Mouse (Mus musculus): Measurements from ENCODE around the gene 1810046K07Rik. TPM values are rescaled to one million over a fixed set of nuclear protein-coding genes. Genes with fewer than 3 reads are reported as not detected.

Gene 1810046K07Rik
- not detected in 2 replicates for polyA plus RNA-seq (2015; fragmentation: Nextera tagmentation; extraction: Ambion mirVana)

DNA sequence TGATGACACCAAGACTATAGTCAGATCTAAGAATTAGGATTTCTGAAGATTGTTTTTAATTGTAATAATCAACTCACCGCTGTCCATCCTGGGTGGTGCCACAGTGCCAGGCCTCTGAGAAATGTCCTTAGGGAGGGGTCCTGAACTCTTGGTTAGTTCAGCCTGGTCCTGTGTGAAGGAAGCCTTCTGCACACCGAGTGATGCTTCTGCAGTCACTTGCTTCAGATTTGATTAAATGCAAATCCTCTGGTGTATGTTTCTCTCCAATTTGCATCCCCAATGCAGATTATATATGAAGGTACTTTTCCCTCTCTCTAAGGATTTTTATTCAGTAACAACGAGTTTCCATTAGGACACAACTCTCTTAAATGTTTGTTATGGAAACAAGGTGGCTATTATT, at the start of gene 1810046K07Rik:
1810046K07Rik (minus strand) TSS at position 187 of the 400 bp plus-strand sequence.
- Histone ChIP-seq H3K27ac (replicated peaks) (no peak within 1 kb of the TSS), H3K4me3 (no peak within 1 kb of the TSS), H3K4me1 (replicated peaks) (no peaks in the 10 kb centered on the region), H3K9ac (no peak within 1 kb of the TSS), H3K36me3 (no peaks in the 10 kb centered on the region), H3K4me2 (no peak within 1 kb of the TSS), H3K9me3 (no peaks in the 10 kb centered on the region), H3K27me3 (no peaks in the 10 kb centered on the region)
- ATAC-seq (ENCODE audit: low FRiP score, low read depth), result no peak
- WGBS, result 80% methylated on average over 3 of the region's 3 CpGs

GRCm38 (mm10) chr9:51369560-51369959, 40.8 kb upstream of the 1810046K07Rik start:
- no peak for ATAC-seq (ENCODE audit: low FRiP score, low read depth)
- H3K27me3 ChIP-seq, result no peaks in the 10 kb centered on the region
- no peaks in the 10 kb centered on the region for H3K36me3 ChIP-seq
- no peak overlapping the region for H3K27ac ChIP-seq (replicated peaks)
- no peaks in the 10 kb centered on the region for H3K9me3 ChIP-seq
- H3K4me1 ChIP-seq (replicated peaks), result no peaks in the 10 kb centered on the region
- H3K4me3 ChIP-seq, result no peak overlapping the region
- no peak overlapping the region for H3K4me2 ChIP-seq
- WGBS, result 66% methylated on average over 3 of the region's 3 CpGs
- no peak overlapping the region for H3K9ac ChIP-seq

- Histone ChIP-seq H3K27ac (replicated peaks) (no peak overlapping the region), H3K9ac (no peak overlapping the region), H3K27me3 (no peaks in the 10 kb centered on the region), H3K4me3 (no peak overlapping the region), H3K9me3 (no peaks in the 10 kb centered on the region), H3K4me1 (replicated peaks) (no peaks in the 10 kb centered on the region), H3K36me3 (no peaks in the 10 kb centered on the region), H3K4me2 (no peak overlapping the region)
- ATAC-seq (ENCODE audit: low FRiP score, low read depth), result no peak
- WGBS, result 92% methylated on average over 3 of the region's 3 CpGs
Measured at GRCm38 (mm10) chr9:51367124-51367523, 38.4 kb upstream of the 1810046K07Rik start.

DNA sequence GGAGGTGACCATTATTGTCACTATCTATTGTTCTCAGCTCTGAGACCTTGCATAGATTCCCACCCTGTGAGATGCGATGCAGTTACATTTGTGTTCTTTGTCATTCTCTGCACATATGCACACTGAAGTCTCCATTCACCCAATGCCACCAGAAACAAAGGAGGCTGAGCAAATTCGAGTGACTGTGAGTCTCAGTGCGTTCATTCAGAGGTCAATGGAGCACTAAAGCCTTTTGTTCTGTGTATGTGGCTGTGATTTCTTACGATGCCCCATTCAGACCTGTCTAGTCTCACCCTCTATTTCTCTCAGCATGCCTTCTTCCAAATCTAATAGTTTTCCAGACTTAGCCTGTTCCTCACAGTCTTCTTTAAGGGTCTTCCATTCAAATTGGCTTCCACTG, 35.3 kb upstream of the 1810046K07Rik start:
- H3K27ac ChIP-seq (replicated peaks), result no peak overlapping the region
- H3K36me3 ChIP-seq, result no peaks in the 10 kb centered on the region
- no peak overlapping the region for H3K9ac ChIP-seq
- no peaks in the 10 kb centered on the region for H3K27me3 ChIP-seq
- no peaks in the 10 kb centered on the region for H3K9me3 ChIP-seq
- no peak for ATAC-seq (ENCODE audit: low FRiP score, low read depth)
- H3K4me3 ChIP-seq, result no peak overlapping the region
- H3K4me2 ChIP-seq, result no peak overlapping the region
- H3K4me1 ChIP-seq (replicated peaks), result no peaks in the 10 kb centered on the region
- 21% methylated on average over 4 of the region's 4 CpGs for WGBS

- Histone ChIP-seq H3K4me3 (no peak overlapping the region), H3K27me3 (no peaks in the 10 kb centered on the region; the same call in 1 of the 2 replicates), H3K4me2 (no peak overlapping the region), H3K9me3 (no peaks in the 10 kb centered on the region), H3K27ac (replicated peaks) (no peak overlapping the region), H3K9ac (no peak overlapping the region), H3K36me3 (no peaks in the 10 kb centered on the region), H3K4me1 (replicated peaks) (no peaks in the 10 kb centered on the region)
- no peak for ATAC-seq (ENCODE audit: low FRiP score, low read depth)
- 69% methylated on average over 3 of the region's 3 CpGs for WGBS
Measured at GRCm38 (mm10) chr9:51353511-51353910, 24.8 kb upstream of the 1810046K07Rik start.

- no peak for ATAC-seq (ENCODE audit: low FRiP score, low read depth)
- Histone ChIP-seq H3K4me1 (replicated peaks) (no peaks in the 10 kb centered on the region), H3K4me3 (no peak overlapping the region), H3K9ac (no peak overlapping the region), H3K9me3 (no peaks in the 10 kb centered on the region), H3K36me3 (no peaks in the 10 kb centered on the region), H3K27ac (replicated peaks) (no peak overlapping the region), H3K27me3 (no peaks in the 10 kb centered on the region; the same call in 1 of the 2 replicates), H3K4me2 (no peak overlapping the region)
- 88% methylated on average over 3 of the region's 3 CpGs for WGBS
Measured at GRCm38 (mm10) chr9:51352896-51353295, 24.2 kb upstream of the 1810046K07Rik start.

DNA sequence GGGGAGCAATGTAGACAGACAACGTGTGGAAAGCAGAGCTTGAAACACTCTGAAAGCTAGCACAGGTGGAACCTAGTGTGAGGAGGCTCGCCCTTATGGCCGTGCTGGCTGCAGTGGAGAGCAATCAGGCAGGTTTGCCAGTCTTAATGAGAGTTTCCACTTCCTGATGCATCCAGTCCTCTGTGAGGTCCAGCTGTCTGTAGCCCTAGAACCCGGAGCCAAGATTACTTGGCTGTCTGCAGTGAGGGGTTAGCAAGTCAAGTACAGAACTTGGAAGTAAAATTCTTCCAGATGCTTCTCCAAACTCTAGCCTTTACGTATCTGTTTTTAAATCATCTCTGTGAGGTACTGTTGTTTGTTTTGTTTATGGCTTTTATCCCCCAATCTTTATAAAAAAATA, 20.7 kb upstream of the 1810046K07Rik start:
- Histone ChIP-seq H3K9me3 (no peaks in the 10 kb centered on the region), H3K9ac (no peak overlapping the region), H3K4me3 (no peak overlapping the region), H3K4me1 (replicated peaks) (no peaks in the 10 kb centered on the region), H3K27ac (replicated peaks) (no peak overlapping the region), H3K4me2 (no peak overlapping the region), H3K27me3 (no peaks in the 10 kb centered on the region; the same call in 1 of the 2 replicates), H3K36me3 (no peaks in the 10 kb centered on the region)
- no peak for ATAC-seq (ENCODE audit: low FRiP score, low read depth)
- 83% methylated on average over 5 of the region's 5 CpGs for WGBS

DNA sequence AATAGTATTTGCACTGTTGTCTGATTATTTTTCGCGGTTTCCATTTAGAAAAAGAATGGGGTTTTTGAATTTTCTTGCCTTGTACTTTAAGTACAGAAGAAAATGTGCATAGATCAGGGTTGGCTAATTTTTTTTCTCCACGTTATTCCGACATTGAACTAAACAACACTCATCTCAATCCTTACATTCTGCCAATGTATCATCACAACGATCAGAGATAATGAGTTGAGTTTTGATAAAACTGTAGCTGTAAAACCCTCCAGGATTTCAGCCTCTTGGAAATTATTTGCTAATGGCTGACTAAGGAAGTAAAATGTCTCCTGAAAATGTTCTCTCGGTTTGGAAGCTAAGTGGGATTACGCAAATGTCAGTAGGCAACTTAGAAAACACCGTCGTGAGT, 17.1 kb upstream of the 1810046K07Rik start:
- Histone ChIP-seq H3K36me3 (no peaks in the 10 kb centered on the region), H3K4me2 (no peak overlapping the region), H3K4me3 (no peak overlapping the region), H3K9me3 (no peaks in the 10 kb centered on the region), H3K27ac (replicated peaks) (no peak overlapping the region), H3K9ac (no peak overlapping the region), H3K27me3 (no peaks in the 10 kb centered on the region), H3K4me1 (replicated peaks) (no peaks in the 10 kb centered on the region)
- no peak for ATAC-seq (ENCODE audit: low FRiP score, low read depth)
- 93% methylated on average over 9 of the region's 9 CpGs for WGBS

DNA sequence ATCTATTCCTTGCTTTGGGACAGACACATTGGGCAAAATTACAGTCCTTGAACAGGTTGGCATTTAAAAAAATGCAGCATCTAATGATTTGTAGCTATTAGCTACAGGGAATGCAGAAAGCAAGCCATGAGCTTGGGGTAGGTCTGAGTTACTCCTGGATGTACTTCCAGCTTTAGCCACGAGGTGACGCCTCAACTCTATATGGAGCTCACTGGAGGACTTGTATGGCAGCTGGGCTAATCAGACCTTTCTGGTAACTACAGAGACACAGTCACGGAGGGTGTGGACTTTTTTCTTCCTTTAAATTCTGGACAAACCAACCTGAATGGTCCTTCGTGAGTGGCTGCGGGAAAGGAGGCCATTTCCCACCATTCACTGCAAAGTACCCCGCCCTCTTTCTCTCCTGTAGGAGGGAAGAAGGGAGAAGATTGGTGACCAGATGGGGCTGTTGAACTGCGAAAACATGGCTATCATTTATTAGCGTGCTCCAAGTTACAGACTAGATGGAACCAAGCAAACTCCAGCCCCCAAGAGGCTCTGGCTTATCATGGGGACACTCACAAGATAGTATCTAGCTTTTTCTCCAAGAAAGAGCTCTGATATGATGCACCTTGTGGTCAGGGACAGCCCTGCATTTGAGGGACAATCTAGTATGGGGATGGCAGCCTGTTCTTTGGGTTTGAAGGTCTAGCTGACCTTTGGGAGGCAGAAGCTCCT, 6.7 kb upstream of the 1810046K07Rik start:
- no peak overlapping the region for H3K4me3 ChIP-seq
- no peaks in the 10 kb centered on the region for H3K9me3 ChIP-seq
- peak overlapping the region; percentile 47 for H3K4me2 ChIP-seq
- no peak overlapping the region for H3K9ac ChIP-seq
- 0 out of 2 replicates have a peak overlapping the region, but pooled peaks have one; percentile 19 for H3K27ac ChIP-seq (replicated peaks)
- no peaks in the 10 kb centered on the region for H3K36me3 ChIP-seq
- peak; percentile 93 for ATAC-seq (ENCODE audit: low FRiP score, low read depth)
- H3K4me1 ChIP-seq (replicated peaks), result peaks cover 4% of the 10 kb centered on the region
- WGBS, result 26% methylated on average over 8 of the region's 8 CpGs
- no peaks in the 10 kb centered on the region for H3K27me3 ChIP-seq

- 93% methylated on average over 13 of the region's 13 CpGs for WGBS
- no peak overlapping the region for H3K27ac ChIP-seq (replicated peaks)
Measured at GRCm38 (mm10) chr9:51331449-51332238, 2.9 kb upstream of the 1810046K07Rik start.

GRCm38 (mm10) chr9:51327555-51327903, 1.2 kb downstream of the 1810046K07Rik start:
- H3K27ac ChIP-seq (replicated peaks), result no peak overlapping the region
- H3K36me3 ChIP-seq, result no peaks in the 10 kb centered on the region
- no peak overlapping the region for H3K4me3 ChIP-seq
- 88% methylated on average over 5 of the region's 5 CpGs for WGBS
- ATAC-seq (ENCODE audit: low FRiP score, low read depth), result no peak
- no peaks in the 10 kb centered on the region for H3K4me1 ChIP-seq (replicated peaks)
- H3K27me3 ChIP-seq, result no peaks in the 10 kb centered on the region
- H3K4me2 ChIP-seq, result no peak overlapping the region
- H3K9ac ChIP-seq, result no peak overlapping the region
- H3K9me3 ChIP-seq, result no peaks in the 10 kb centered on the region

More at GRCm38 (mm10) chr9:51331449-51332238, 2.9 kb upstream of the 1810046K07Rik start:
- Histone ChIP-seq H3K36me3 (no peaks in the 10 kb centered on the region), H3K9ac (no peak overlapping the region), H3K9me3 (no peaks in the 10 kb centered on the region), H3K4me2 (no peak overlapping the region), H3K27me3 (no peaks in the 10 kb centered on the region), H3K4me3 (no peak overlapping the region), H3K4me1 (replicated peaks) (peaks cover 4% of the 10 kb centered on the region)
- no peak for ATAC-seq (ENCODE audit: low FRiP score, low read depth)
